Mouse (Mus musculus) left cerebral cortex, postnatal 36 days (tissue): ENCODE measurements around the gene Atf4. TPM values are rescaled to one million over a fixed set of nuclear protein-coding genes. Genes with fewer than 3 reads are reported as not detected.

Source experiments
- DNase-seq, 2 experiments: peaks; one replicate each; pipeline ENCODE4 v3.0.0; 2021 to 2022; ENCODE audit warnings: low spot score in 2 of 2, mixed read lengths in 1 of 2
- intact Hi-C: fragments of 180-260 bp; cut with DNase I; formaldehyde crosslinking; loops from one replicate; pipeline ENCODE4 v1.15.1; 2025
- total RNA-seq, 2 experiments: library from RNA; stranded (reverse); gene quantifications; 2 replicates each; pipeline ENCODE4 v1.2.3; 2021

The Atf4 gene
- total RNA-seq, 2 experiments from 2014 or later, result 99.7 to 113 TPM

- intact Hi-C loops, result no loop called here
These were observed 16.9 kb downstream of the Atf4 start for GRCm38 (mm10) chr15:80271858-80272396.

DNA sequence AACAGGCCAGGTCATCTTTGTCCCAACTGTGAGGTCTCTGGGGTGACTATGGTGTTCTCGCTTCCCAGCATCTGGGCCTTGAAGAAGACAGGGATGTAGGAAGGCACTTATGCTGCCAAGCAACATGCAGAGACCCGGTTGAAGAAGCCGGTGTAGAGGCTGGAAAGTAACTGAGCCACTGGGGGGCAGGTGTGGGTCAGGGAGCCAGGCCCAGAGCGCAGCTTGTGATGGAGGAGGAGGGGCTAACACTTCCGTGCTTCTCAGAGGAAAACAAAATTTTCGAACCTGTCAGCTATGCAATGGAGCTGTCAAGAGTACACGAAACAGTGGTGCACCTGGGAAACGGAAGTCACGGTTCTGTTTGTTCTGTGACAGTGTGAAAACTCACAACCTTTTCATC lies 22.1 kb downstream of the Atf4 start:
- no peak for DNase-seq
- intact Hi-C loops, result no loop called here

More at GRCm38 (mm10) chr15:80271858-80272396, 16.9 kb downstream of the Atf4 start:
- DNase-seq, result no peak

DNA sequence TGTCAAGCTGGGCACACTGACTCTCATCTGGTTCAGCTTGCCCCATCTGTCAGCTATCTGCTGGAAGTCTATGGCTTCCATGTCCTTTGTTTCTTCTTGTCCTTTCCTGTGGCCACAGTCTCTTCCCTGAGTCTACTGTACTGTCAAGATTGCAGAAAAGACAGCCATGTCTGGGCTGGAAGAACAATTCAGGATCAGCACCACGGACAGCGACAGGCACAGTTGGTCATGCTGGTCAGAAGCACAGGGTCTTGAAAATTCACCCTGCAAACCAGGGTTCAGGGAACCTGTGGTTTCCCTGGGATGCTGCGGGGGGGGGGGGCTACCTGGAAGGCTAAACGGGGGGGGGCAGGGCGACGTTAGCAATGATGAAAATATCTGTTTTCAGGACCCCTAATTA lies 22.6 kb downstream of the Atf4 start:
- intact Hi-C loops, result no loop called here
- DNase-seq, result no peak

- intact Hi-C loops, result no loop called here
- peak; percentile 78 to 84 for DNase-seq
These were observed 23.3 kb downstream of the Atf4 start for GRCm38 (mm10) chr15:80278121-80278759.

DNA sequence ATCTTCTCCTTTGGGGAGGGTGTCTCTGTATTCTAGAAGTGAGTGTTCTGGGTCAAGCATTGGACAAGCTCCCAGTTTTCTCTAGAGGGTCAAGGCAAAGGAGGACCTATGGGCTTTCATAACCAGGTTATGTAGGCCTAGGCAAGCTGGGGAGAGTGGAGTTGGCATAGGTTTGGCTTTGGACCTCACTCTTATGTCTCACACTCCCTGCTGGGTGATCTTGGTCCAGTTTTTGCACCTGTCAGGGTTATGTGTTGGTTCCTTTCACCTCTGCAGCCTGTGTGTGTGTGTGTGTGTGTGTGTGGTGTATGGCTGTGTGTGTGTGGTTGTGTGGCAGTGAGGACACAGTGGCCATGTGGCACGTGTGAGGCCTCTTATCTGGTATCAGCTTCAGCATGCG lies 24.1 kb downstream of the Atf4 start:
- intact Hi-C loops, result no loop called here
- DNase-seq, result no peak

GRCm38 (mm10) chr15:80280646-80281045 lies 25.7 kb downstream of the Atf4 start:
- DNase-seq, result no peak
- intact Hi-C loops, result no loop called here

GRCm38 (mm10) chr15:80286851-80287415 lies 31.9 kb downstream of the Atf4 start, which contains the start of gene Cacna1i:
Gene Cacna1i, plus strand, starts transcription at chr15:80287238.
- intact Hi-C loops, result loop anchor here (5.0 kb wide), 3 partner anchors 330 to 405 kb away; no protein-coding TSS in a partner anchor
- DNase-seq, result peak; percentile 70 to 77

- intact Hi-C loops, result loop anchor here (5.0 kb wide), 3 partner anchors 329 to 404 kb away; no protein-coding TSS in a partner anchor
- peak; percentile 51 to 53 for DNase-seq
These were observed 33.1 kb downstream of the Atf4 start for GRCm38 (mm10) chr15:80288036-80288435.

- intact Hi-C loops, result loop anchor here (5.0 kb wide), 3 partner anchors 328 to 403 kb away; no protein-coding TSS in a partner anchor
- DNase-seq, result peak; percentile 71 to 74
These were observed 34.5 kb downstream of the Atf4 start for GRCm38 (mm10) chr15:80289436-80289835.

DNA sequence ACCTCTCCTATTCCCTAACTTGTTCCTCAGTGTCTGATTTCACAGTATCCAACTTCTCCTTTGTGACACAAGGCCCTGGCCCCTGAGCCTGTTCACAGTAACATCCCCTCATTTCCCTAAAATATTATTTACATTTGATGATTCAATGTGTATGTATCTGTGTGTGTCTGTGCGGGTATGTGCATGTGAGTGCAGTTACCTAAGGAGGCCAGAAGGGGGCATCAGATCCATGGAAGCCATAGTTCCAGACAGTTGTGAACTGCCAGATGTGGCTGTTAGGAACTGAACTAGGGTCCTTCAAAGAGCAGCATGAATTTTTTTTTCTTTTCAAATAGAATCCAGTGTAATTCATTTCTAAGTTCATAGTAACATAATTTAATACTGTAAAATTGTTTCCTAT lies 42.2 kb downstream of the Atf4 start:
- intact Hi-C loops, result no loop called here
- DNase-seq, result no peak

- intact Hi-C loops, result no loop called here
- DNase-seq, result peak; percentile 58 to 61
These were observed 48.8 kb downstream of the Atf4 start for GRCm38 (mm10) chr15:80303779-80304178.

GRCm38 (mm10) chr15:80304188-80304587 lies 49.2 kb downstream of the Atf4 start:
- intact Hi-C loops, result no loop called here
- DNase-seq, result no peak

- DNase-seq, result no peak
- intact Hi-C loops, result no loop called here
These were observed 51.2 kb downstream of the Atf4 start for GRCm38 (mm10) chr15:80306146-80306545.

Other genes with a start within 250 kb of the Atf4 start
- gene Pdgfb, start 240.2 kb upstream of the Atf4 start, total RNA-seq, result 10 to 100 TPM; 31.3 to 32.4 TPM
- gene Syngr1, start 163.8 kb upstream of the Atf4 start, total RNA-seq, result 100 to 1,000 TPM; 424 to 526 TPM
- 100 to 1,000 TPM; 416 to 501 TPM for gene Rpl3, start 163.3 kb upstream of the Atf4 start, total RNA-seq
- gene Tab1, start 122.1 kb upstream of the Atf4 start, total RNA-seq, result 10 to 100 TPM; 23.1 to 30.4 TPM
- 100 to 1,000 TPM; 119 to 126 TPM for gene Mgat3, start 81.5 kb upstream of the Atf4 start, total RNA-seq
- gene Mief1, start 21.2 kb upstream of the Atf4 start, total RNA-seq, result 10 to 100 TPM; 32.4 to 33.7 TPM
- 10 to 100 TPM; 13.7 to 17.3 TPM for gene AC140267.1, start 19.3 kb upstream of the Atf4 start, total RNA-seq
- gene Rps19bp1, start 9.1 kb downstream of the Atf4 start, total RNA-seq, result 10 to 100 TPM; 40.9 to 41.1 TPM
- 10 to 100 TPM; 73.2 to 73.7 TPM for gene Cacna1i, start 32.1 kb downstream of the Atf4 start, total RNA-seq